Mouse (Mus musculus): ENCODE measurements around the gene Erp29.

- TF ChIP-seq POLR2A (IDR thresholded peaks at IDR 0.05; ENCODE audit: insufficient read depth, low read depth, low read length) (no peak), CTCF (IDR thresholded peaks at IDR 0.05; ENCODE audit: insufficient read depth, low read depth, low read length) (no peak)
Observed at GRCm38 (mm10) chr5:121398146-121398964, 54.0 kb downstream of the Erp29 start.

Data from olfactory bulb, adult 2 months (tissue).